Mouse (Mus musculus) megakaryocyte, embryonic 14.5 days (primary cell): ENCODE measurements around the gene Acot5.

Experiments
- FLI1 ChIP-seq: IDR thresholded peaks from 2 replicates; pipeline ENCODE4 v1.6.1; 2012; ENCODE audit warnings: low read length, inconsistent platforms, mixed read lengths
- GATA1 ChIP-seq: IDR thresholded peaks from 3 replicates; pipeline ENCODE4 v1.6.1; 2012; ENCODE audit warnings: mixed read lengths, low read length, inconsistent platforms, borderline replicate concordance

GRCm38 (mm10) chr12:84053679-84054391 lies 15.3 kb upstream of the Acot5 start:
- TF ChIP-seq GATA1 (no peak), FLI1 (no peak)
